Mouse (Mus musculus): Measurements from ENCODE around the gene Pdzd2.

- TF ChIP-seq CTCF (IDR thresholded peaks at IDR 0.05; ENCODE audit: control insufficient read depth, insufficient read depth, low read length) (no peak), POLR2A (IDR thresholded peaks at IDR 0.05; ENCODE audit: borderline replicate concordance, control insufficient read depth, low read depth, low read length) (no peak)
These were observed 419.2 kb downstream of the Pdzd2 start for GRCm38 (mm10) chr15:12320441-12321090.

Measured in bone marrow, adult 2 months (tissue).